Mouse (Mus musculus) heart, postnatal 14 days (tissue): Measurements from ENCODE around the gene Pla2g2d. TPM values are rescaled to one million over a fixed set of nuclear protein-coding genes. Genes with fewer than 3 reads are reported as not detected.

Source experiments
- DNase-seq, 2 experiments: peaks; one replicate each; pipeline ENCODE4 v3.0.0; 2021 to 2022
- intact Hi-C: fragments of 180-260 bp; cut with DNase I; formaldehyde crosslinking; loops from one replicate; pipeline ENCODE4 v1.15.1; 2025
- total RNA-seq, 2 experiments: library from RNA; stranded (reverse); gene quantifications; 2 replicates each; pipeline ENCODE4 v1.2.3; 2021

The Pla2g2d gene
- total RNA-seq, 2 experiments from 2014 or later = 0.17 TPM; not detected in 1

GRCm38 (mm10) chr4:138777417-138778407, 2.2 kb downstream of the Pla2g2d start:
- DNase-seq = no peak
- intact Hi-C loops = no loop called here

GRCm38 (mm10) chr4:138780300-138780699, 4.8 kb downstream of the Pla2g2d start:
- intact Hi-C loops = no loop called here
- no peak for DNase-seq

GRCm38 (mm10) chr4:138782098-138782497, 6.6 kb downstream of the Pla2g2d start:
- intact Hi-C loops = no loop called here
- DNase-seq = no peak

- intact Hi-C loops = no loop called here
- DNase-seq = no peak
Observed at GRCm38 (mm10) chr4:138785721-138786120, 10.2 kb downstream of the Pla2g2d start.

- DNase-seq = peak in 1 of 2 experiments; percentile 26
- intact Hi-C loops = no loop called here
Observed at GRCm38 (mm10) chr4:138786141-138786540, 10.6 kb downstream of the Pla2g2d start.

GRCm38 (mm10) chr4:138788381-138788780, 12.8 kb downstream of the Pla2g2d start:
- intact Hi-C loops = no loop called here
- DNase-seq = no peak

GRCm38 (mm10) chr4:138791452-138791851, 15.9 kb downstream of the Pla2g2d start:
- intact Hi-C loops = no loop called here
- no peak for DNase-seq

GRCm38 (mm10) chr4:138792599-138792998, 17.1 kb downstream of the Pla2g2d start:
- intact Hi-C loops = loop anchor here (2.0 kb wide), 1 partner anchor 44 kb away; no protein-coding TSS in a partner anchor
- no peak for DNase-seq

GRCm38 (mm10) chr4:138793276-138793675, 17.7 kb downstream of the Pla2g2d start:
- DNase-seq = peak; percentile 34 to 59
- intact Hi-C loops = loop anchor here (2.0 kb wide), 1 partner anchor 44 kb away; no protein-coding TSS in a partner anchor

- no peak for DNase-seq
- intact Hi-C loops = loop anchor here (2.0 kb wide), 1 partner anchor 86 kb away; no protein-coding TSS in a partner anchor
Observed at GRCm38 (mm10) chr4:138794344-138794743, 18.8 kb downstream of the Pla2g2d start.

- DNase-seq = no peak
- intact Hi-C loops = no loop called here
Observed at GRCm38 (mm10) chr4:138796513-138797216, 21.1 kb downstream of the Pla2g2d start.

GRCm38 (mm10) chr4:138797217-138797570, 21.7 kb downstream of the Pla2g2d start:
- DNase-seq = no peak
- intact Hi-C loops = no loop called here

- peak in 1 of 2 experiments; percentile 29 for DNase-seq
Observed at GRCm38 (mm10) chr4:138800134-138800744, 24.7 kb downstream of the Pla2g2d start.

GRCm38 (mm10) chr4:138801631-138802030, 26.1 kb downstream of the Pla2g2d start:
- DNase-seq = no peak
- intact Hi-C loops = no loop called here

More at GRCm38 (mm10) chr4:138800134-138800744, 24.7 kb downstream of the Pla2g2d start:
- intact Hi-C loops = no loop called here

GRCm38 (mm10) chr4:138802917-138803316, 27.4 kb downstream of the Pla2g2d start:
- intact Hi-C loops = no loop called here
- no peak for DNase-seq

GRCm38 (mm10) chr4:138805248-138805647, 29.7 kb downstream of the Pla2g2d start:
- no peak for DNase-seq
- intact Hi-C loops = no loop called here

- intact Hi-C loops = no loop called here
- no peak for DNase-seq
Observed at GRCm38 (mm10) chr4:138806160-138806559, 30.6 kb downstream of the Pla2g2d start.

GRCm38 (mm10) chr4:138806920-138807541, 31.5 kb downstream of the Pla2g2d start:
- intact Hi-C loops = no loop called here
- DNase-seq = peak; percentile 42 to 49

GRCm38 (mm10) chr4:138816166-138816565, 40.6 kb downstream of the Pla2g2d start:
- intact Hi-C loops = no loop called here
- no peak for DNase-seq

GRCm38 (mm10) chr4:138817736-138818135, 42.2 kb downstream of the Pla2g2d start:
- peak; percentile 26 to 41 for DNase-seq
- intact Hi-C loops = no loop called here
